Comparison of ENCODE assay signal across 8 mouse cellular contexts in the genomic region with DNA sequence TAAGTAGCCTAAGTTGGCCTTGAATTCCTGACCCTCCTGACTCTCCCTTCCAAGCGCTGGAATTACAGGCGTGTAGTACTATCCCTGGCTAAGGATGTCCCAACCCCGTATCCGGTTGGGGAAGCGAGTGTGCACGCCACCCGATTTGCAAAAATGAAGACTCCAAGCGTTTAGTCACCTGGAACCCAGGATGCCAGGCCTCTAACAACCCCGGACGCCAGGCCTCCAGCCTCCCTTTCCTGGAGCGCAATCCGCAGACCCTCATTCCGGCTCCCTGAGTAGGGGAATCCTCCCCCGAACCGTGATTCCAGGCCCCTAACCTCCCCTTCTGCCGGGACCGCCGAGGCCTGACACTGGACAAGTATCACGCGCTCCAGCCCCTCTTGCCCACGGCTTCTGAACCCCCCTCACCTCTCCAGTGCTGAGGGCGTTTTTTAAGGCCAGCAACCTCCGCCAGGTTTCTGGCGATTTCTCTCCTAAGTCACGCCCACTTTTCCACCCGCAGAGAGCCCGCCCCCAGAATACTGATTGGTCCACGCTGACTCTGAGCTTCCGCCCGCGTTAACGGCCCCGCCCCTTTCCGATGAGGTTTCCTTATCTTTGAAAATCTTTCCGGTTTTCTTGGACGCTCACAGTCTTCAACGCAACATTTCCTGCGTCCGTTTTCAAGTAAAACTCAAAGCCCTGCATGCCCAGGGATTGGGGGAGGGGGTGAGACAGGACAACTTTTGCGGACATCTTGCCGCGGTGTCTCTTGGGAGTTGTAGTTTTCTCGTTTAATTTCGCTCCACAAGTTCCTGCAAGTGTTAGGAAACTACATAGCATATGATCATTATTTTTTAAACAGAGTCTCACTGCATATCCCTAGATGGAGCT. TPM values are rescaled to one million over a fixed set of nuclear protein-coding genes. Genes with fewer than 3 reads are reported as not detected.
A peak's percentile ranks its signal among the peaks of the same experiment; 100 is the strongest.
DNase-seq lines count a peak whose midpoint lies in the region; ATAC-seq lines count a peak whose summit lies in the region.

TSS of gene Nucb1 (minus strand) at position 495 of the 876 bp plus-strand sequence.

- peaks cover 13% of the 10 kb centered on the region for H3K4me1 ChIP-seq in hindbrain, embryonic 12.5 days

- no peaks in the 10 kb centered on the region for H3K9me3 ChIP-seq in hindbrain, embryonic 12.5 days (replicated peaks)

- H3K4me3 ChIP-seq in hindbrain, embryonic 12.5 days, result peak within 1 kb of the TSS; percentile 61

- peak within 1 kb of the TSS; percentile 80 for H3K27ac ChIP-seq in hindbrain, embryonic 12.5 days

- peak; percentile 94 for DNase-seq in Muller cell, postnatal 12 days (ENCODE audit: inconsistent ontology term)
- peak; percentile 93 for DNase-seq in cerebellum, adult 9-11 months
- DNase-seq in frontal cortex, postnatal 10 days (ENCODE audit: low spot score in 2 of 2), result peak; percentile 83 to 89
- peak; percentile 91 for DNase-seq in layer of hippocampus, postnatal 14 days (ENCODE audit: low spot score in 2 of 2)
- peak; percentile 95 for DNase-seq in lung, postnatal 14 days
- DNase-seq in retina, adult 2 months (ENCODE audit: low read depth, low spot score), result peak; percentile 73
- DNase-seq in thymus, postnatal 36 days, result peak; percentile 92 to 93

- WGBS in hindbrain, embryonic 12.5 days, result under 1% methylated on average over 44 of the region's 44 CpGs

- peak within 1 kb of the TSS; percentile 80 for H3K4me2 ChIP-seq in hindbrain, embryonic 12.5 days (replicated peaks)

- peak within 1 kb of the TSS; percentile 80 for H3K9ac ChIP-seq in hindbrain, embryonic 12.5 days

- peak; percentile 91 for ATAC-seq in hindbrain, embryonic 12.5 days (ENCODE audit: low FRiP score)

- peaks cover 19% of the 10 kb centered on the region for H3K36me3 ChIP-seq in hindbrain, embryonic 12.5 days

- H3K27me3 ChIP-seq in hindbrain, embryonic 12.5 days, result no peaks in the 10 kb centered on the region

RNA-seq across cellular contexts. Expression of gene Nucb1, which starts in this region (rescaled TPM):
- polyA plus RNA-seq in hindbrain, embryonic 12.5 days (2016; fragmentation: Nextera tagmentation; extraction: Ambion mirVana), result 144 and 147 TPM in 2 replicates
- 100 to 1,000 TPM in 1 of 2 experiments, 10 to 100 TPM in 1; 97.1 to 109 TPM for total RNA-seq in layer of hippocampus, postnatal 14 days (2021)

Comparison
In these comparisons a context has a peak if more than half of its experiments do, and no peak if none do; other contexts are left out.
1. Peak in every context shown above with its lines: DNase-seq, ATAC-seq, H3K4me3 ChIP-seq and H3K27ac ChIP-seq.